ENCODE assay signal across 9 mouse cellular contexts in genomic region chr3:69860589-69861521, GRCm38 (mm10). TPM values are rescaled to one million over a fixed set of nuclear protein-coding genes. Genes with fewer than 3 reads are reported as not detected.
A peak's percentile ranks its signal among the peaks of the same experiment; 100 is the strongest.
DNase-seq lines count a peak whose midpoint lies in the region; ATAC-seq lines count a peak whose summit lies in the region.
"Had no signal": no experiment of that assay in that cellular context is flagged by ENCODE, and none has a peak within 500 bp of the region (broad histone marks: within the 10 kb centered on the region; RNA-seq: fewer than 3 reads in every experiment).

No protein-coding gene starts in this region.

- ATAC-seq in megakaryocyte, adult 5-6 weeks (ENCODE audit: poor library complexity, severe bottlenecking): no peak
- ATAC-seq in embryonic facial prominence, embryonic 11.5 days (replicated peaks; ENCODE audit: insufficient number of reproducible peaks, low FRiP score, low TSS enrichment, low read depth): peak; percentile 54
- peak; percentile 82 for ATAC-seq in hindbrain, embryonic 15.5 days (ENCODE audit: low FRiP score, low read depth)
- peak; percentile 72 for ATAC-seq in midbrain, embryonic 12.5 days (ENCODE audit: low FRiP score, low read depth)
- ATAC-seq in inflammation-experienced regulatory T-cells, adult 6 months: no peak

- H3K36me3 ChIP-seq in megakaryocyte, embryonic 14.5 days (replicated peaks; ENCODE audit: low read length): no peaks in the 10 kb centered on the region
- H3K36me3 ChIP-seq in embryonic facial prominence, embryonic 11.5 days (replicated peaks; ENCODE audit: control insufficient read depth, insufficient read depth, low read depth, low read length): no peaks in the 10 kb centered on the region
- no peaks in the 10 kb centered on the region for H3K36me3 ChIP-seq in hindbrain, embryonic 15.5 days
- no peaks in the 10 kb centered on the region for H3K36me3 ChIP-seq in midbrain, embryonic 12.5 days

- peaks cover 18% of the 10 kb centered on the region; the same call in 1 of the 2 replicates for H3K4me1 ChIP-seq in megakaryocyte, embryonic 14.5 days
- no peaks in the 10 kb centered on the region for H3K4me1 ChIP-seq in embryonic facial prominence, embryonic 11.5 days (ENCODE audit: control insufficient read depth, insufficient read depth, low read length)
- peaks cover 21% of the 10 kb centered on the region for H3K4me1 ChIP-seq in hindbrain, embryonic 15.5 days (replicated peaks)
- H3K4me1 ChIP-seq in midbrain, embryonic 12.5 days: peaks cover 2% of the 10 kb centered on the region; the same call in 1 of the 2 replicates

- H3K4me2 ChIP-seq in embryonic facial prominence, embryonic 11.5 days (ENCODE audit: low read depth, low read length): peak overlapping the region; percentile 74
- H3K4me2 ChIP-seq in hindbrain, embryonic 15.5 days: peak overlapping the region; percentile 97
- peak overlapping the region; percentile 89 for H3K4me2 ChIP-seq in midbrain, embryonic 12.5 days (replicated peaks)

- intact Hi-C loops in left cerebral cortex, postnatal 25 days (cut with DNase I): no loop called here

- WGBS in embryonic facial prominence, embryonic 11.5 days: under 1% methylated on average over 40 of the region's 40 CpGs
- WGBS in hindbrain, embryonic 15.5 days: under 1% methylated on average over 40 of the region's 40 CpGs
- WGBS in midbrain, embryonic 12.5 days: under 1% methylated on average over 40 of the region's 40 CpGs

- no peaks in the 10 kb centered on the region for H3K9me3 ChIP-seq in megakaryocyte, embryonic 14.5 days
- H3K9me3 ChIP-seq in embryonic facial prominence, embryonic 11.5 days (replicated peaks; ENCODE audit: control insufficient read depth, low read length): no peaks in the 10 kb centered on the region
- no peaks in the 10 kb centered on the region for H3K9me3 ChIP-seq in hindbrain, embryonic 15.5 days
- H3K9me3 ChIP-seq in midbrain, embryonic 12.5 days: no peaks in the 10 kb centered on the region

- H3K27ac ChIP-seq in embryonic facial prominence, embryonic 11.5 days (replicated peaks; ENCODE audit: low read depth, low read length): no peak overlapping the region
- H3K27ac ChIP-seq in hindbrain, embryonic 15.5 days (replicated peaks): peak overlapping the region; percentile 68
- no peak overlapping the region for H3K27ac ChIP-seq in midbrain, embryonic 12.5 days (replicated peaks)

- H3K27me3 ChIP-seq in megakaryocyte, embryonic 14.5 days (replicated peaks): peaks cover 28% of the 10 kb centered on the region
- H3K27me3 ChIP-seq in embryonic facial prominence, embryonic 11.5 days (ENCODE audit: control insufficient read depth, insufficient read depth, low read length): no peaks in the 10 kb centered on the region
- H3K27me3 ChIP-seq in hindbrain, embryonic 15.5 days: 0 out of 2 replicates have a peak, but pooled peaks cover 2% of the 10 kb centered on the region
- H3K27me3 ChIP-seq in midbrain, embryonic 12.5 days: peaks cover 23% of the 10 kb centered on the region

- H3K4me3 ChIP-seq in megakaryocyte, embryonic 14.5 days (replicated peaks): peak overlapping the region; percentile 62
- H3K4me3 ChIP-seq in embryonic facial prominence, embryonic 11.5 days (ENCODE audit: low read depth, low read length): peak overlapping the region; percentile 26
- H3K4me3 ChIP-seq in hindbrain, embryonic 15.5 days: peak overlapping the region; percentile 50
- H3K4me3 ChIP-seq in midbrain, embryonic 12.5 days: peak overlapping the region; percentile 48

- DNase-seq in embryonic facial prominence, embryonic 11.5 days (ENCODE audit: low spot score): peak; percentile 68
- peak; percentile 65 to 87 for DNase-seq in left cerebral cortex, postnatal 25 days (ENCODE audit: low spot score in 2 of 2)
- peak; percentile 28 for DNase-seq in urinary bladder, postnatal 25 days (ENCODE audit: low spot score)

- H3K9ac ChIP-seq in embryonic facial prominence, embryonic 11.5 days (replicated peaks; ENCODE audit: low read length): no peak overlapping the region
- peak overlapping the region; percentile 55 for H3K9ac ChIP-seq in hindbrain, embryonic 15.5 days
- peak overlapping the region; percentile 43 for H3K9ac ChIP-seq in midbrain, embryonic 12.5 days (replicated peaks)

RNA-seq across cellular contexts. Expression of gene Sptssb, which starts 1.1 kb away (rescaled TPM):
- not detected in 2 replicates for polyA plus RNA-seq in megakaryocyte, embryonic 14.5 days (2012; ENCODE audit: insufficient read depth, low replicate concordance)
- not detected in 2 replicates for total RNA-seq in megakaryocyte, adult 5-6 weeks (2015)
- total RNA-seq in megakaryocyte, adult 5-6 weeks (2017): not detected in 2 replicates
- polyA plus RNA-seq in embryonic facial prominence, embryonic 11.5 days (2014; fragmentation: Nextera tagmentation; extraction: Ambion mirVana): 0.86 and 1.1 TPM in 2 replicates
- polyA plus RNA-seq in hindbrain, embryonic 15.5 days (2015; fragmentation: Nextera tagmentation; extraction: Ambion mirVana): 0.81 and 1.0 TPM in 2 replicates
- total RNA-seq in left cerebral cortex, postnatal 25 days (2021): 1 to 10 TPM; 3.1 to 5.7 TPM
- polyA plus RNA-seq in midbrain, embryonic 12.5 days (2016; fragmentation: Nextera tagmentation; extraction: Ambion mirVana): 0.17 and 0.24 TPM in 2 replicates
- polyA plus RNA-seq in inflammation-experienced regulatory T-cells, adult 6 months (2017; shearing (Covaris generic)): not detected
- polyA plus RNA-seq: testis, adult 2 months had no signal

Comparison
In these comparisons a context has a peak if more than half of its experiments do, and no peak if none do; other contexts are left out.
1. ATAC-seq: peak in embryonic facial prominence, embryonic 11.5 days (single experiment), hindbrain, embryonic 15.5 days (single experiment) and midbrain, embryonic 12.5 days (single experiment); none in megakaryocyte, adult 5-6 weeks (single experiment) and inflammation-experienced regulatory T-cells, adult 6 months (single experiment).
2. Peak in every context shown above with its lines, with median percentiles within 50 percentile points of each other: H3K4me3 ChIP-seq, DNase-seq and H3K4me2 ChIP-seq.